Comparison of ENCODE assay signal across 9 mouse cellular contexts in the genomic region with DNA sequence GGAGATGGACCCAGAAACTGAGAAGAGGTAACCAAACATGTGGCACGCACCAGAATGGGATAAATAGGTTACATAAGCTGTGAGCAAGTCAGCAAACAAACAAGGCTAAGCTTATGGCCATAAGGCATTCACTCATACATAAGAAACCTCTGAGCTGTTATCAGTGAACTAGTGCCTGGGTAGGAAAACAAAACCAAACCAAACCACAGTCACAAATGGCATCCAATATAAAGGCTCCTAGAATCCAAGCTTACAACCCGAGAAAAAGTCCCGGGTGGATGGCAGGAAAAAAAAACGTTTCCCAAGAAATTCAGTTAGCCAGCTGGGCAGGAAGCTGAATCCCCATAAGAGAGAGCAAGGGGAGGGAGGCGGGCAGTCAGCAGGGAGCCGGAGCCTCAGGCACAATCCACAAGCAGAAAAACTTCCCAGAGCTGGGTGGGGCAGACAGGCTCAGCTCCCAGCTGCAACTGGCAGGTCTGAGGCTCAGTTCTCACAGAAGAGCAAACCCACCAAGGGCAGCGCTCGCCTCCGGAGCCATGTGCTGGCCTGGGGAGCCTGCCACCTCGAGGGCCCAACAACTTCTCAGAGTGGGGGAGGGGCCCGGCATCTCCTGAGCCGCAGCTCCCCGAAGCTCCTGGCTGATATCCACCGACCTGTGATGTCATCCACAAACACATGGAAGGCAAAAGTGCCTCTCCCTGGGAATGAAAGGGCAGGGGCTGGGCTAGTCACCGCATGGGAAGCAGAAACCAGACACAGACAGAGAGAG. TPM values are rescaled to one million over a fixed set of nuclear protein-coding genes. Genes with fewer than 3 reads are reported as not detected.
DNase-seq lines count a peak whose midpoint lies in the region; ATAC-seq lines count a peak whose summit lies in the region.
"Had no signal": no experiment of that assay in that cellular context is flagged by ENCODE, and none has a peak within 500 bp of the region (broad histone marks: within the 10 kb centered on the region; RNA-seq: fewer than 3 reads in every experiment).

No protein-coding gene starts in this region.

- peak; percentile 83 for ATAC-seq in hindbrain, embryonic 16.5 days
- ATAC-seq in limb, embryonic 13.5 days (ENCODE audit: low FRiP score, low read depth) = peak; percentile 86
- 0 out of 2 replicates have a peak, but pooled peaks have one; percentile 30 for ATAC-seq in midbrain, embryonic 15.5 days (replicated peaks)
- ATAC-seq in megakaryocyte-erythroid progenitor cell, adult 5-6 weeks (replicated peaks; ENCODE audit: low FRiP score, low TSS enrichment, poor library complexity, severe bottlenecking) = no peak

- no peaks in the 10 kb centered on the region for H3K9me3 ChIP-seq in hindbrain, embryonic 16.5 days (ENCODE audit: control insufficient read depth, low read length)
- H3K9me3 ChIP-seq in limb, embryonic 13.5 days = no peaks in the 10 kb centered on the region
- H3K9me3 ChIP-seq in midbrain, embryonic 15.5 days = no peaks in the 10 kb centered on the region

- H3K9ac ChIP-seq in hindbrain, embryonic 16.5 days (ENCODE audit: low read depth, low read length) = peak overlapping the region; percentile 33
- H3K9ac ChIP-seq in limb, embryonic 13.5 days = peak overlapping the region; percentile 25; the same call in 1 of the 2 replicates
- no peak overlapping the region for H3K9ac ChIP-seq in midbrain, embryonic 15.5 days

- WGBS in hindbrain, embryonic 16.5 days = 5% methylated on average over 15 of the region's 15 CpGs
- 5% methylated on average over 15 of the region's 15 CpGs for WGBS in limb, embryonic 13.5 days
- 6% methylated on average over 15 of the region's 15 CpGs for WGBS in midbrain, embryonic 15.5 days

- H3K36me3 ChIP-seq in hindbrain, embryonic 16.5 days (ENCODE audit: control insufficient read depth, insufficient read depth, low read length) = peaks cover 7% of the 10 kb centered on the region; the same call in 1 of the 2 replicates
- peaks cover 25% of the 10 kb centered on the region for H3K36me3 ChIP-seq in limb, embryonic 13.5 days
- peaks cover 8% of the 10 kb centered on the region; the same call in 1 of the 2 replicates for H3K36me3 ChIP-seq in midbrain, embryonic 15.5 days (replicated peaks)

- H3K27me3 ChIP-seq in hindbrain, embryonic 16.5 days (replicated peaks; ENCODE audit: control insufficient read depth, insufficient read depth, low read length) = no peaks in the 10 kb centered on the region
- H3K27me3 ChIP-seq in limb, embryonic 13.5 days = no peaks in the 10 kb centered on the region
- H3K27me3 ChIP-seq in midbrain, embryonic 15.5 days (replicated peaks) = no peaks in the 10 kb centered on the region

- DNase-seq in ZHBTc4 (ENCODE audit: low read depth, low spot score) = peak; percentile 94
- peak; percentile 67 to 76 for DNase-seq in cerebellum, postnatal 14 days
- DNase-seq in gastrocnemius, postnatal 10 days = peak; percentile 84
- peak; percentile 70 for DNase-seq in testis, postnatal 14 days (ENCODE audit: low spot score)

- peaks cover 3% of the 10 kb centered on the region; the same call in 1 of the 2 replicates for H3K4me1 ChIP-seq in hindbrain, embryonic 16.5 days (ENCODE audit: control insufficient read depth, insufficient read depth, low read depth, low read length)
- peaks cover 11% of the 10 kb centered on the region for H3K4me1 ChIP-seq in limb, embryonic 13.5 days
- H3K4me1 ChIP-seq in midbrain, embryonic 15.5 days = peaks cover 7% of the 10 kb centered on the region

- peak overlapping the region; percentile 70 for H3K27ac ChIP-seq in hindbrain, embryonic 16.5 days (ENCODE audit: low read depth, low read length)
- peak overlapping the region; percentile 78 for H3K27ac ChIP-seq in limb, embryonic 13.5 days
- peak overlapping the region; percentile 40 for H3K27ac ChIP-seq in midbrain, embryonic 15.5 days

- H3K4me2 ChIP-seq in hindbrain, embryonic 16.5 days (ENCODE audit: low read length) = peak overlapping the region; percentile 43
- peak overlapping the region; percentile 59 for H3K4me2 ChIP-seq in limb, embryonic 13.5 days (replicated peaks)
- H3K4me2 ChIP-seq in midbrain, embryonic 15.5 days = peak overlapping the region; percentile 32

- peak overlapping the region; percentile 21 for H3K4me3 ChIP-seq in hindbrain, embryonic 16.5 days (ENCODE audit: low read length)
- peak overlapping the region; percentile 20 for H3K4me3 ChIP-seq in limb, embryonic 13.5 days
- no peak overlapping the region for H3K4me3 ChIP-seq in midbrain, embryonic 15.5 days

RNA-seq across cellular contexts. Expression of a gene that starts 17.3 kb away (rescaled TPM):
- 10 to 100 TPM; 93.2 to 97.1 TPM for total RNA-seq in gastrocnemius, postnatal 10 days (2021)
- 39.5 and 41.9 TPM in 2 replicates for polyA plus RNA-seq in hindbrain, embryonic 16.5 days (2015; fragmentation: Nextera tagmentation; extraction: Ambion mirVana)
- polyA plus RNA-seq in limb, embryonic 13.5 days (2015; fragmentation: Nextera tagmentation; extraction: Ambion mirVana) = 82.3 and 85.8 TPM in 2 replicates
- polyA plus RNA-seq in midbrain, embryonic 15.5 days (2015; fragmentation: Nextera tagmentation; extraction: Ambion mirVana) = 52.9 and 59.2 TPM in 2 replicates
- 84.1 and 94.3 TPM in 2 replicates for total RNA-seq in megakaryocyte-erythroid progenitor cell, adult 5-6 weeks (2014; fragmentation: Nextera tagmentation)
- 51.3 and 61.0 TPM in 2 replicates for total RNA-seq in megakaryocyte-erythroid progenitor cell, adult 5-6 weeks (2017)

RNA-seq across cellular contexts. Expression of a gene that starts 21.1 kb away (rescaled TPM):
- total RNA-seq in gastrocnemius, postnatal 10 days (2021) = 10 to 100 TPM in 1 of 2 experiments, 1 to 10 TPM in 1; 9.1 to 12.7 TPM
- polyA plus RNA-seq in hindbrain, embryonic 16.5 days (2015; fragmentation: Nextera tagmentation; extraction: Ambion mirVana) = 3.4 and 4.9 TPM in 2 replicates
- 28.3 and 31.6 TPM in 2 replicates for polyA plus RNA-seq in limb, embryonic 13.5 days (2015; fragmentation: Nextera tagmentation; extraction: Ambion mirVana)
- 3.7 and 3.8 TPM in 2 replicates for polyA plus RNA-seq in midbrain, embryonic 15.5 days (2015; fragmentation: Nextera tagmentation; extraction: Ambion mirVana)
- total RNA-seq in megakaryocyte-erythroid progenitor cell, adult 5-6 weeks (2014; fragmentation: Nextera tagmentation) = 4.2 and 5.5 TPM in 2 replicates
- total RNA-seq in megakaryocyte-erythroid progenitor cell, adult 5-6 weeks (2017) = 1.9 and 3.0 TPM in 2 replicates

RNA-seq across cellular contexts. Expression of a gene that starts 40.6 kb away (rescaled TPM):
- not detected for total RNA-seq in gastrocnemius, postnatal 10 days (2021)
- 0.15 and 0.20 TPM in 2 replicates for polyA plus RNA-seq in hindbrain, embryonic 16.5 days (2015; fragmentation: Nextera tagmentation; extraction: Ambion mirVana)
- polyA plus RNA-seq in limb, embryonic 13.5 days (2015; fragmentation: Nextera tagmentation; extraction: Ambion mirVana) = 0.46 and 0.50 TPM in 2 replicates
- polyA plus RNA-seq in midbrain, embryonic 15.5 days (2015; fragmentation: Nextera tagmentation; extraction: Ambion mirVana) = 0.12 and 0.15 TPM in 2 replicates
- not detected in 2 replicates for total RNA-seq in megakaryocyte-erythroid progenitor cell, adult 5-6 weeks (2014; fragmentation: Nextera tagmentation)
- not detected in 2 replicates for total RNA-seq in megakaryocyte-erythroid progenitor cell, adult 5-6 weeks (2017)
- total RNA-seq: common myeloid progenitor, adult 5-6 weeks had no signal

RNA-seq across cellular contexts. Expression of a gene that starts 52.9 kb away (rescaled TPM):
- total RNA-seq in gastrocnemius, postnatal 10 days (2021) = 1 to 10 TPM; 2.9 to 6.0 TPM
- polyA plus RNA-seq in hindbrain, embryonic 16.5 days (2015; fragmentation: Nextera tagmentation; extraction: Ambion mirVana) = 6.8 TPM in 2 replicates
- 6.7 TPM in 2 replicates for polyA plus RNA-seq in limb, embryonic 13.5 days (2015; fragmentation: Nextera tagmentation; extraction: Ambion mirVana)
- polyA plus RNA-seq in midbrain, embryonic 15.5 days (2015; fragmentation: Nextera tagmentation; extraction: Ambion mirVana) = 10.8 and 12.1 TPM in 2 replicates
- total RNA-seq in megakaryocyte-erythroid progenitor cell, adult 5-6 weeks (2014; fragmentation: Nextera tagmentation) = 11.6 and 14.2 TPM in 2 replicates
- total RNA-seq in megakaryocyte-erythroid progenitor cell, adult 5-6 weeks (2017) = 12.2 and 12.5 TPM in 2 replicates
